In genomic region chr5:25891321-25891720, GRCm38 (mm10) we compare ENCODE assay signal across 10 mouse cellular contexts. TPM values are rescaled to one million over a fixed set of nuclear protein-coding genes. Genes with fewer than 3 reads are reported as not detected.
DNase-seq lines count a peak whose midpoint lies in the region; ATAC-seq and TF ChIP-seq lines count a peak whose summit lies in the region.
"Had no signal": no experiment of that assay in that cellular context is flagged by ENCODE, and none has a peak within 500 bp of the region (broad histone marks: within the 10 kb centered on the region; RNA-seq: fewer than 3 reads in every experiment).

No protein-coding gene starts in this region.

- no peak for ATAC-seq in kidney, embryonic 14.5 days (ENCODE audit: low FRiP score, low TSS enrichment)
- ATAC-seq in monocyte, adult 5-6 weeks (replicated peaks; ENCODE audit: insufficient number of reproducible peaks, low FRiP score, low TSS enrichment, poor library complexity, severe bottlenecking), result no peak
- no peak for ATAC-seq in liver, embryonic 12.5 days
- ATAC-seq: inflammation-experienced regulatory T-cells, adult 6 months had no signal

- no peaks in the 10 kb centered on the region for H3K9me3 ChIP-seq in kidney, embryonic 14.5 days (ENCODE audit: control insufficient read depth, low read length)
- no peaks in the 10 kb centered on the region for H3K9me3 ChIP-seq in liver, embryonic 12.5 days (replicated peaks)

- no peak overlapping the region for H3K9ac ChIP-seq in kidney, embryonic 14.5 days (ENCODE audit: low read depth, low read length)
- H3K9ac ChIP-seq in liver, embryonic 12.5 days, result no peak overlapping the region

- H3K27me3 ChIP-seq in kidney, adult 2 months (replicated peaks; ENCODE audit: control insufficient read depth, insufficient read depth, low read length), result no peaks in the 10 kb centered on the region; the same call in 1 of the 2 replicates
- H3K27me3 ChIP-seq in kidney, embryonic 14.5 days (ENCODE audit: control insufficient read depth, insufficient read depth, low read length), result no peaks in the 10 kb centered on the region
- no peaks in the 10 kb centered on the region for H3K27me3 ChIP-seq in liver, embryonic 12.5 days (replicated peaks)

- H3K4me1 ChIP-seq in kidney, adult 2 months (ENCODE audit: control insufficient read depth, insufficient read depth, low read length), result no peaks in the 10 kb centered on the region
- H3K4me1 ChIP-seq in kidney, embryonic 14.5 days (ENCODE audit: control insufficient read depth, insufficient read depth, low read length), result no peaks in the 10 kb centered on the region
- no peaks in the 10 kb centered on the region for H3K4me1 ChIP-seq in liver, embryonic 12.5 days

- no peak for TF ChIP-seq POLR2A in kidney, adult 2 months (IDR thresholded peaks at IDR 0.05; ENCODE audit: low read depth, low read length)

- 92% methylated on average over 1 of the region's 1 CpGs for WGBS in kidney, adult 2 months
- 75% methylated on average over 1 of the region's 1 CpGs for WGBS in kidney, embryonic 14.5 days
- WGBS in liver, embryonic 12.5 days (ENCODE audit: insufficient replicate concordance), result 55% methylated on average over 1 of the region's 1 CpGs

- H3K4me2 ChIP-seq in kidney, embryonic 14.5 days (replicated peaks; ENCODE audit: low read depth, low read length), result no peak overlapping the region
- no peak overlapping the region for H3K4me2 ChIP-seq in liver, embryonic 12.5 days

- DNase-seq in kidney, adult 2 months, result peak; percentile 63
- DNase-seq in adrenal gland, postnatal 14 days, result peak; percentile 85
- DNase-seq in cerebellum, postnatal 36 days, result peak; percentile 94 to 96
- DNase-seq in layer of hippocampus, adult 2 months (ENCODE audit: low spot score in 2 of 2), result peak in 1 of 2 experiments; percentile 35
- DNase-seq in c-Kit-positive CD71-positive TER-119-positive erythroid progenitor cells, embryonic 14.5 days (ENCODE audit: low spot score), result no peak

- H3K36me3 ChIP-seq in kidney, adult 2 months (ENCODE audit: control insufficient read depth, insufficient read depth, low read length), result no peaks in the 10 kb centered on the region
- H3K36me3 ChIP-seq in kidney, embryonic 14.5 days (ENCODE audit: control insufficient read depth, insufficient read depth, low read length), result no peaks in the 10 kb centered on the region
- no peaks in the 10 kb centered on the region for H3K36me3 ChIP-seq in liver, embryonic 12.5 days

- TF ChIP-seq CTCF in kidney, adult 2 months (conservative IDR thresholded peaks at IDR 0.05; ENCODE audit: insufficient read depth, insufficient read length, low read depth, low read length), result no peak
- TF ChIP-seq CTCF in layer of hippocampus, adult 2 months (conservative IDR thresholded peaks at IDR 0.05), result peak; percentile 40

- no peak overlapping the region for H3K27ac ChIP-seq in kidney, adult 2 months (ENCODE audit: insufficient read depth, low read depth, low read length)
- no peak overlapping the region for H3K27ac ChIP-seq in kidney, embryonic 14.5 days (ENCODE audit: low read depth, low read length)
- H3K27ac ChIP-seq in layer of hippocampus, adult 2 months, result no peak overlapping the region
- H3K27ac ChIP-seq in liver, embryonic 12.5 days, result no peak overlapping the region

- no peak overlapping the region for H3K4me3 ChIP-seq in kidney, adult 2 months (ENCODE audit: insufficient read depth, low read depth, low read length)
- no peak overlapping the region for H3K4me3 ChIP-seq in kidney, embryonic 14.5 days (ENCODE audit: low read length)
- H3K4me3 ChIP-seq in layer of hippocampus, adult 2 months, result no peak overlapping the region
- no peak overlapping the region for H3K4me3 ChIP-seq in liver, embryonic 12.5 days

RNA-seq across cellular contexts. Expression of gene Gm21663, which starts 50.9 kb away (rescaled TPM):
- polyA plus RNA-seq in kidney, adult 2 months (2012; rRNA removed), result not detected in 2 replicates
- not detected in 2 replicates for polyA plus RNA-seq in kidney, embryonic 14.5 days (2014; fragmentation: Nextera tagmentation; extraction: Ambion mirVana)
- total RNA-seq in adrenal gland, postnatal 14 days (2021), result not detected in 2 replicates
- not detected for total RNA-seq in layer of hippocampus, adult 2 months (2021)
- total RNA-seq in monocyte, adult 5-6 weeks (2017), result not detected in 3 replicates
- not detected in 2 replicates for polyA plus RNA-seq in liver, embryonic 12.5 days (2016; fragmentation: Nextera tagmentation; extraction: Ambion mirVana)
- total RNA-seq: liver, adult 2 months had no signal
- polyA plus RNA-seq: inflammation-experienced regulatory T-cells, adult 6 months; liver, adult 2 months had no signal
